Mouse (Mus musculus): Measurements from ENCODE around the gene Gm36176. TPM values are rescaled to one million over a fixed set of nuclear protein-coding genes. Genes with fewer than 3 reads are reported as not detected.

The Gm36176 gene
- total RNA-seq, 2 experiments from 2014 or later: not detected

DNA sequence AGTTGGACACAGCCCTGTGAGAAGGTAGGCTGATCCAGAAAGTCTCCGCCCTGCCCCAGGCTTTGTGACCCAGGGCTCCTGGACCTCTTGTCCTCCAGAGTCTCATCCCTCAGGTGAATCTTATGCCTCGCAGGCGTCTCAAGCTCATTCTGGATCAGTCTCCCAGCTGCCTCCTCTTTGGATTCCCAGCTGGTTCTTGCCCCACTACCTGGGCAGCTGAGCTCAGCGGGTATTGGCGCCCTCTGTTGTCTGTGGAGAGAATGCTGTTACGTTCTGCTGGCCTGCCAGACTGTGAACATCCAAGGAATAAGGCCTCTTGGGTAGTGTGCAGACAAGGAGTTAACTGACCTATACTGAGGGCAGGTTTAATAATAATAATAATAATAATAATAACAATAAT, 32.4 kb downstream of the Gm36176 start:
- DNase-seq (ENCODE audit: extremely low spot score in 1 of 2, low spot score in 1 of 2): peak in 1 of 2 experiments; percentile 53

DNA sequence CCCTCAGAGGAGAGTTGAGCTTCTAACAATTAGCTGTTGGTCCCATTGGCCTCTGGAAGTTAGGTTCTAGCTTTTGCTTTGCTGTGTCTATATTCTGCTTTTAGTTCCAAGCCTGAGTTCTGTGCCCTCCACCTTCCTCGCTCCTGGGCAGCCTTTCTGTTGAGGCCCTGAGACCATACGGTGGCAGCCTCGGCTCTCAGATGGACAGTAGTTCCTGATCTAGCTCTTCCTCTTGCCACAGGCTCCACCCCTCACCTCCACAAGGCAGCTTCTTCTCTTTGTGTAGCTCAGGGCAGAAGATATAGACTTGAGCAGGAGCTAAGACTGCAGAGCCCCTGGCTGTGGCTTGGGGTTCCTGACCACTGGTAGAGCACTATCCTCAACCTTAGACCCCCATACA, 33.7 kb downstream of the Gm36176 start:
- DNase-seq (ENCODE audit: extremely low spot score in 1 of 2, low spot score in 1 of 2): no peak

DNA sequence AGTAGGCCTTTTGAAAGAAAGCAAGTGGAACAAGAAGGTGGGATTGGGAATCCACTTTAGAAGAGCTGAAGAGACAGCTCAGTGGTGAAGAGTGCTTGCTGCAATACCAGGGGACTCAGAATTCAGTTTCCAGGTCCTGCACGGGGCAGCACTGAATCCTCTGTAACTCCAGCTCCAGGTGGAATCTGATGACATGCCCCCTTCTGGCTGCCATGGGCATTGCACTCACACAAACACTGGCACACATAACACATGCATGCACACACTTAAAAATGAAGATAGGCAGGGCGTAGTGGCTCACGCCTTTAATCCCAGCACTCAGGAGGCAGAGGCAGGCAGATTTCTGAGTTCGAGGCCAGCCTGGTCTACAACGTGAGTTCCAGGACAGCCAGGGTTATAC, 36.0 kb downstream of the Gm36176 start:
- DNase-seq (ENCODE audit: extremely low spot score in 1 of 2, low spot score in 1 of 2): no peak

DNA sequence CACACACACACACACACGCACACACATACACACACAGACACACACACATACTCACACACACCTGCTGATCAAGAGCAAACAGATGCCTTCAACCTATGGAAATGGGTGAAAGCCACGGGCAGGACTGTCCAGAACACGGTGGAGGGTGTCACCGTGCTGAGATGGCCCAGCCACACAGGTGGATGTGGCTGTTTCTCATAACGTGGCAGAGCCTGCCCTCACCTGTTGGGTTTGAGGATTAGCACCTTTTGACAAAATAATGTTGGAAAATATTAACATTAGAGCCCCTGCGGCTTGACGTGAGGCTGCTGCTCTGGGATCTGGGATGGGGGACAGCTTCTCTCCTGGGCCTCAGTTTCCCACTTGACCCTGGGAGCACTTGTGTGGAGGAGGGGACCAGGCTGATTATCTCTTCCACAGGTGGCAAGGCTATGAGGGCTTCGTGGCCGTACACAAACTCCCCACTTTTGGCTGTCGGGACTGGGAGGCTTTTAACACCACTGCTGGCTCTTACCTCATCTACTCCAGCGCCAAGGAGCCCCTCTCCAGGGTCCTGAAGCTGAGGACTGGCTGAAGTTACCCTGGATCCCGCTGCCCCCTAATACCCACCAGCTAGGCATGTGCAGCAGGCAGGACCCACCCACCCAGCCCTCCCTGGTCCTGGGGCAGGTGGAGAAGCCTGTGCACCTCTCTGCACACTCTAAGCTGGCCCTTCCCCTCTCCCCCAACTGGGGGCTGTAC, 39.6 kb downstream of the Gm36176 start:
- DNase-seq (ENCODE audit: extremely low spot score in 1 of 2, low spot score in 1 of 2): no peak

DNA sequence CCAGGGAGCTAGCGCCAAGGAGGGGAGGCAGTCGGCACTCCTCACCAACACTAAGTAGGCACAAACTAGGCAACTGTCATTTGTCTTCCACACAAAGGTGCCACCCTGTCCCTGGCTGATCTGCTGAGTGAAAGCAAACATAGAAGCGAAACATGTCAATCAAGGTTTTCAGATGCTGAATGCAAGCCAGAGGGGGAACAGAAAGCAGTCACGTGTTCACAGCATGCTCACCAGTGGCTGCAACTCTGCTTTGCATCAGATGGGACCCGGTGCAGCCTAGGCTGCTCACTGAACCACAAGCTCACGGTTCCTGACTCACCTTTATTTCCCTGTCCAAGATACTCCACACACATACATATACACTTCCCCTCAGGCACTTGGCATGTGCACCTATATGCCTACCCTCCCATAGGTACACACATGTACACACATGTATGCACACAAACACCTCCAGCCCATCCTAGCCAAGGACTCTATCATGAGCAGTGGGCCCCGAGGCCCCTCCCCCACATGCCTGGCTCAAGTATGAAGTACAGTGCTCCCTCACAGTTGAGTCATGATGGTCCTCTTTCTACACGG, 44.5 kb downstream of the Gm36176 start:
- DNase-seq (ENCODE audit: extremely low spot score in 1 of 2, low spot score in 1 of 2): no peak

DNA sequence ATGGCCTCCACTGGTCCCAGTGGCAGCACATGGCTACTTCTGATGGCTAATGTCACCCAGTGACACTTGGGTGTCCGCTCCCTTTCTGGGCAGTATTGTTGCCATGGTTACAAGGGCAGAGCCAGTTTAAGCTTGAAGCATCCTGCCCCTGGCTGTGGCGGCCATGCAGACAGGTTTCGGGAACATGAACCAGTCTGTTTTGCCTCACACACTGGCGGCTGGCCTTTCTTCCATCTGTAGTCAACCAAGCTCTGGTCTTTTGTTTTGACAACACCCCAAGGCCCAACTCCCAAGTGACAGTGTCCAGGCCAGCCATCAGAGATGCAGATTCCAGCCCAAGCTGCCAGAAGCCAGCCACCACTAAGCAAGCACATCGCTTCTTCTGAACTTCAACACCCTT, 49.0 kb downstream of the Gm36176 start:
- no peak for DNase-seq (ENCODE audit: extremely low spot score in 1 of 2, low spot score in 1 of 2)

Other genes starting within 250 kb of the Gm36176 start
- 100 to 1,000 TPM; 116 to 128 TPM for gene Sumo3, start 240.7 kb upstream of the Gm36176 start, total RNA-seq (2021)
- gene Gm49325, start 240.6 kb upstream of the Gm36176 start, total RNA-seq (2021): 10 to 100 TPM; 29.0 to 29.8 TPM
- gene Ube2g2, start 224.5 kb upstream of the Gm36176 start, total RNA-seq (2021): 10 to 100 TPM; 69.8 to 88.4 TPM
- not detected for gene Tspear, start 160.2 kb upstream of the Gm36176 start, total RNA-seq (2021)
- gene Gm19402, start 156.0 kb upstream of the Gm36176 start, total RNA-seq (2021): not detected
- gene Gm9508, start 149.6 kb upstream of the Gm36176 start, total RNA-seq (2021): not detected
- gene Gm10272, start 140.2 kb upstream of the Gm36176 start, total RNA-seq (2021): not detected
- not detected for gene Gm10024, start 135.3 kb upstream of the Gm36176 start, total RNA-seq (2021)
- gene Gm10142, start 131.0 kb upstream of the Gm36176 start, total RNA-seq (2021): not detected
- gene Krtap12-1, start 126.2 kb upstream of the Gm36176 start, total RNA-seq (2021): not detected
- gene Gm10100, start 120.3 kb upstream of the Gm36176 start, total RNA-seq (2021): not detected
- not detected for gene Gm18596, start 104.2 kb upstream of the Gm36176 start, total RNA-seq (2021)
- not detected for gene Gm9736, start 95.4 kb upstream of the Gm36176 start, total RNA-seq (2021)
- gene Gm3233, start 87.1 kb upstream of the Gm36176 start, total RNA-seq (2021): not detected
- not detected for gene Gm3238, start 75.5 kb upstream of the Gm36176 start, total RNA-seq (2021)
- not detected for gene Gm7138, start 69.9 kb upstream of the Gm36176 start, total RNA-seq (2021)
- not detected for gene Gm3250, start 64.3 kb upstream of the Gm36176 start, total RNA-seq (2021)
- gene Gm7137, start 58.6 kb upstream of the Gm36176 start, total RNA-seq (2021): not detected
- not detected for gene Gm9639, start 51.7 kb upstream of the Gm36176 start, total RNA-seq (2021)
- not detected for gene Gm19668, start 47.7 kb upstream of the Gm36176 start, total RNA-seq (2021)
- not detected for gene Gm9507, start 35.0 kb upstream of the Gm36176 start, total RNA-seq (2021)
- gene Gm2696, start 32.1 kb upstream of the Gm36176 start, total RNA-seq (2021): not detected
- gene Krtap10-4, start 19.7 kb upstream of the Gm36176 start, total RNA-seq (2021): not detected
- gene Krtap10-10, start 10.9 kb upstream of the Gm36176 start, total RNA-seq (2021): not detected
- not detected for gene Gm10318, start 6.1 kb downstream of the Gm36176 start, total RNA-seq (2021)
- not detected for gene Gm3285, start 15.2 kb downstream of the Gm36176 start, total RNA-seq (2021)
- 1 to 10 TPM; 5.0 to 5.2 TPM for gene Lrrc3, start 55.7 kb downstream of the Gm36176 start, total RNA-seq (2021)
- gene Trpm2, start 123.8 kb downstream of the Gm36176 start, total RNA-seq (2021): 10 to 100 TPM; 33.2 to 40.4 TPM
- 10 to 100 TPM; 31.3 to 39.8 TPM for gene 1810043G02Rik, start 131.7 kb downstream of the Gm36176 start, total RNA-seq (2021)
- 100 to 1,000 TPM; 205 to 206 TPM for gene Pfkl, start 163.3 kb downstream of the Gm36176 start, total RNA-seq (2021)
- under 1 TPM in 1 of 2 experiments, not detected in 1; 0.22 TPM for gene Dnmt3l, start 195.1 kb downstream of the Gm36176 start, total RNA-seq (2021)
- gene Aire, start 196.8 kb downstream of the Gm36176 start, total RNA-seq (2021): under 1 TPM; 0.16 to 0.27 TPM
- 1 to 10 TPM; 5.4 to 8.8 TPM for gene Icosl, start 222.5 kb downstream of the Gm36176 start, total RNA-seq (2021)